Mouse (Mus musculus) liver, embryonic 16.5 days (tissue): ENCODE measurements at regions not wholly inside any gene's neighbourhood (a gene's known extent, or its start where the extent isn't known, plus 50 kb on each side); places are given as distances from the start of the nearest gene placed in this dataset.

Source experiments
- ATAC-seq: fragments of 200-750 bp; cut with Nextera tagmentation; 2 replicates; pipeline ENCODE4 v1.8.0; 2017; ENCODE audit warnings: low read depth, mild to moderate bottlenecking, moderate number of reproducible peaks, moderate library complexity
- H3K27ac ChIP-seq: fragments of 300-500 bp; sonication (generic); 2 replicates; pipeline ENCODE4 v1.5.1; 2014; ENCODE audit warnings: mild to moderate bottlenecking, low read length
- H3K27me3 ChIP-seq: fragments of 300-500 bp; sonication (generic); 2 replicates; pipeline ENCODE4 v1.6.1; 2014; ENCODE audit warnings: low read depth, low read length, mixed read lengths; ENCODE audit not compliant: control insufficient read depth, insufficient read depth
- H3K36me3 ChIP-seq: fragments of 300-500 bp; sonication (generic); 2 replicates; pipeline ENCODE4 v1.6.1; 2014; ENCODE audit warnings: mild to moderate bottlenecking; ENCODE audit not compliant: control insufficient read depth, insufficient read depth
- H3K4me1 ChIP-seq: fragments of 300-500 bp; sonication (generic); 2 replicates; pipeline ENCODE4 v1.6.1; 2014; ENCODE audit warnings: low read depth, low read length, mixed read lengths; ENCODE audit not compliant: control insufficient read depth
- H3K4me2 ChIP-seq: fragments of 300-500 bp; sonication (generic); 2 replicates; pipeline ENCODE4 v1.6.1; 2014; ENCODE audit warnings: low read depth, low read length, mixed read lengths
- H3K4me3 ChIP-seq: fragments of 300-500 bp; sonication (generic); 2 replicates; pipeline ENCODE4 v1.5.1; 2014; ENCODE audit warnings: low read depth, mild to moderate bottlenecking, low read length
- H3K9ac ChIP-seq: fragments of 300-500 bp; sonication (generic); 2 replicates; pipeline ENCODE4 v1.6.1; 2014; ENCODE audit warnings: low read depth, low read length
- H3K9me3 ChIP-seq: fragments of 300-500 bp; sonication (generic); replicated peaks from 2 replicates; pipeline ENCODE4 v1.6.1; 2016; ENCODE audit warnings: low read length; ENCODE audit not compliant: control insufficient read depth
- WGBS: fragments of 180-500 bp; shearing (Covaris S2); extraction: QIAGEN DNeasy Blood & Tissue Kit; methylation state at CpG from one replicate; pipeline ENCODE4 v1.1.7; 2014; ENCODE audit not compliant: insufficient replicate concordance; 5-methylcytosine and 5-hydroxymethylcytosine counted together

DNA sequence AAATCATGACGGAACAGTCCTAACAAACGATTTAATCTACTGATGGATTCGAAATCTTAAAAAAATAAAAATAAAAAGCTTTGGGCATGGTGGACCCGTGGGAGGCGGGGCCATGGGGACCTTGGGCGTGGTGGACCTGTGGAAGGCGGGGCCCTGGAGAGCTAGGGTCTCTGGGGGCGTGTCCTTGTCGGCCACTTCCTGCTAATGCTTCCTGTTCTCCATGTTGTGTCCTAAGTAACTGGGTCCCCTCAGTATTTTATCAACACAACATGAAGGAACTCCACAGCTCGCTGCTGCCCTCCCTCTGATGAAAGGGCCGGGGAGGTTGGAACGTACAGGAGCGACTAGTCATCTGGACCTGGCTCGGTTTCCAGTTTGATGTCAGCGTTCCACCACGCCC, 75.3 kb upstream of the Plekha5 start:
- 73% methylated on average over 16 of the region's 16 CpGs for WGBS
- no peak overlapping the region for H3K9ac ChIP-seq
- no peaks in the 10 kb centered on the region for H3K36me3 ChIP-seq
- H3K4me3 ChIP-seq: no peak overlapping the region
- no peaks in the 10 kb centered on the region for H3K9me3 ChIP-seq
- no peaks in the 10 kb centered on the region for H3K27me3 ChIP-seq
- H3K27ac ChIP-seq: no peak overlapping the region
- H3K4me1 ChIP-seq: no peaks in the 10 kb centered on the region
- ATAC-seq: no peak
- H3K4me2 ChIP-seq: no peak overlapping the region

DNA sequence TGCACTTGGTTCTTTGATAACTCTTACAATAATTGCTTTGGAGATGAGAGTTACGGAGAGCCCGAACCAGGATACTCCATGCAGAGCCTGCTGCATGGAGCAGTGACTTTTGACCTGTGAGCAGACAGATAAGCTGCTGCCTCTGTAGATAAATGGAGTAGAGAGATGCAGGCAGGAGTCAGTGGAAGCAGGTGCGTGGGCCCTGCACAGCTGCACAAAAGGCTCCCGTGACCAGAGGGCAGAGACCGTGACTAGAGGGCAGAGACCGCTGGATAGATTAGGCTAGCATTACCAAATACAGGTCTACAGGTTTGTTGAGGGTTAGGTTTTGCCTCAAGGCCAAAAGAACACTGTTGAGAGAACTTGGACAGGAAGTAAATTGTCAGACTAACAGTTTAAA, 76.9 kb upstream of the Plekha5 start:
- Histone ChIP-seq H3K36me3 (no peaks in the 10 kb centered on the region), H3K4me1 (no peaks in the 10 kb centered on the region), H3K9me3 (no peaks in the 10 kb centered on the region), H3K4me2 (no peak overlapping the region), H3K4me3 (no peak overlapping the region), H3K9ac (no peak overlapping the region), H3K27ac (no peak overlapping the region), H3K27me3 (no peaks in the 10 kb centered on the region)
- peak; percentile 53 for ATAC-seq
- WGBS: 54% methylated on average over 6 of the region's 6 CpGs

DNA sequence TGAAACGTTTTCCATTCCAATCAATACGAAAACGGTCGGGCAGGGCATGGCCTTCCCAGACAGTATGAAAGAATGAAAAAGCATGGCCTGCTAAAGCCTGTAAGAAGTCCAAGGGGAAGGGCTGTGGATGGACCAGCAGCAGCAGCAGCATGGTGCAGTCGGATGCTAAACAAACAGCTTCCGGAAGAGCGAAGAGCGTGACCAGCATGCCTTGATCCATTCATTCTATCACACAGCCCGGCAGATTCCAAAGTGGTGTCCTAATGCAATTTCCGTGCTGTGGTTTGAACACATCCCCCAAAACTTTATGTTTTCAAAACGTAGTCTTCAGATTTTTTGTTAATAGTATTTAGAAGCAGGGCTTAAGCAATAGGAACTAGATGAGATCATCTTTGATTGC, 80.2 kb upstream of the Plekha5 start:
- no peak overlapping the region for H3K27ac ChIP-seq
- no peaks in the 10 kb centered on the region for H3K27me3 ChIP-seq
- no peaks in the 10 kb centered on the region for H3K9me3 ChIP-seq
- H3K4me1 ChIP-seq: no peaks in the 10 kb centered on the region
- H3K4me3 ChIP-seq: no peak overlapping the region
- WGBS: 75% methylated on average over 11 of the region's 11 CpGs
- H3K9ac ChIP-seq: no peak overlapping the region
- no peaks in the 10 kb centered on the region for H3K36me3 ChIP-seq
- ATAC-seq: no peak
- no peak overlapping the region for H3K4me2 ChIP-seq

DNA sequence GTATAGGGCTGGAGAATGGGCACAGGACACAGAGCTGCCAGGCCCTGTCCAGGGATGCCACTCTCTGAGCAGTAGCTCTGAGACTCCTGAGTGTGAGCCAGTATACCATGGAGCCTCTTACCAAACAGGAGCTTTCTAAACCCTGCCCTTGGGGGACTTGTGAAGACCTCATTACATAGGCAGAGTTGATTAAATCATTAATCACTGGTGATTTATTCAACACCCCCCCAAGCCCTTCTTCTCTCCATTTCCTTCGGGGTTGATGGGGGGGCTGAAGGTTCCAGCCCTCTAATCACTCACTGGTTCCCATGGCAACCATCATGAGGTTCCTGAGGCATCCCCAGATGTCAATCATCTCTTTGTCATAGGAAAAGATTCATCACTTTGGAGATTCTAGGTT, 81.0 kb upstream of the Plekha5 start:
- no peak for ATAC-seq
- Histone ChIP-seq H3K4me2 (no peak overlapping the region), H3K9me3 (no peaks in the 10 kb centered on the region), H3K27ac (no peak overlapping the region), H3K36me3 (no peaks in the 10 kb centered on the region), H3K27me3 (no peaks in the 10 kb centered on the region), H3K9ac (no peak overlapping the region), H3K4me1 (no peaks in the 10 kb centered on the region), H3K4me3 (no peak overlapping the region)
- 45% methylated on average over 1 of the region's 1 CpGs for WGBS

DNA sequence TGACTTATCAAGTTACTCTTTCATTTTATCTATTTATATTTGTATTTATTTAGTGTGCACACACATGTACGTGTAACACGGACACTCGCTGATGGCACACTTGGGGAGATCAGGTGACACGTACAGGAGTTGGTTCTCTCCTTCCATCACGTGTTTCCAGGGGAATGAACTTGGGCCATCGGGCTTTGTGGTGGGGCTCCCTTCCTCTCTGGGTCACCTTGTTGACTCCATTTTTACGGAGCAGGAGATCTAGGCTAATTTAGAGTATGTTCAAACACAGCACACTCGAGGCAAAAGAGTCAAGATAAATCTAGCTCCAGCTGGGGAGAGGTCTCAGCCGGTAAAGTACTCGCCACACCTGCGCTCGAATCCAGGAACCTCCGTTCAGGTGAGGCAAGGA, 84.1 kb upstream of the Plekha5 start:
- WGBS: 64% methylated on average over 13 of the region's 13 CpGs
- no peak overlapping the region for H3K9ac ChIP-seq
- H3K36me3 ChIP-seq: no peaks in the 10 kb centered on the region
- H3K4me3 ChIP-seq: no peak overlapping the region
- H3K9me3 ChIP-seq: no peaks in the 10 kb centered on the region
- no peak overlapping the region for H3K27ac ChIP-seq
- H3K4me1 ChIP-seq: no peaks in the 10 kb centered on the region
- ATAC-seq: no peak
- no peaks in the 10 kb centered on the region for H3K27me3 ChIP-seq
- no peak overlapping the region for H3K4me2 ChIP-seq

DNA sequence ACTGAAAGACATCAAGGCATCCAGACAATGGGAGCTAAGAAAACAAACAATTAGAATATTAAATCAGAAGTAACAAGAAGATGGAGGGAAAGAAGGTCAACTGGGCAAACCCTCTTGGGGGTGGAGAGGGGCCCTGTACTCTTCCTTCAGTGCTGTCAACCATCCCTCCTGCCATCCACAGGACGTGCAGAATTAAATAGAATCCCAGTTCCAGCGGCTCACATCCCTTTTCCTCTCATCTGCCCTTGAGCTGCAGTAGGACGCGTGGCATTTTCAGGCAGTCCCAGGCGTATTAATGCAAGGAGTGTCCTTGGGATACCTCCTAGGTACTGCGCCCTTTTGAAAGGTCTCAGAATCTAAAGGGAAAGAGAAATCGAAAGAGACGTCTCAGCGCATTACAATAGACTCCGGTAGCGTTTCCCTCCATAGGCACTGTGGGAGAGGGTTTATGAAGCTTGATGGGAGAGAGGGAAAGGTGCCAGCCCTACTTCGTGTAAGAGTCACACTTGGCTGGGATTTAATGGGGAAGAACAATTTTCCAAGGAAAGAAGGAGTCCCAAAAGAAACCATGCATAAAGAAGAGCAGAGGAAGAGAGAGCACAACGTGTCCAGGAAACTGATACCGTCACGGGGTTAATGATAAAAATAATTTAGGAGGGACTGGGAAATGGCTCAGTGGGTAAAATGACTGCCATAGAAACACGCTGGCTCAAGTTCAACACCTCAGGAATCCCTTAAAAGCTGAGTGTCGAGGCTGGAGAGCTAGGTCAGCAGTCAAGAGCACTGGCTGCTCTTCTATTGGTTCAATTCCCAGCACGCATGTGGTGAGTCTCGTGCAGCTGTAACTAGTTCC, 85.7 kb upstream of the Plekha5 start:
- Histone ChIP-seq H3K27me3 (no peaks in the 10 kb centered on the region), H3K4me3 (no peak overlapping the region), H3K4me1 (no peaks in the 10 kb centered on the region), H3K9ac (no peak overlapping the region), H3K27ac (no peak overlapping the region), H3K4me2 (no peak overlapping the region), H3K9me3 (no peaks in the 10 kb centered on the region), H3K36me3 (no peaks in the 10 kb centered on the region)
- ATAC-seq: no peak
- WGBS: 34% methylated on average over 19 of the region's 19 CpGs

DNA sequence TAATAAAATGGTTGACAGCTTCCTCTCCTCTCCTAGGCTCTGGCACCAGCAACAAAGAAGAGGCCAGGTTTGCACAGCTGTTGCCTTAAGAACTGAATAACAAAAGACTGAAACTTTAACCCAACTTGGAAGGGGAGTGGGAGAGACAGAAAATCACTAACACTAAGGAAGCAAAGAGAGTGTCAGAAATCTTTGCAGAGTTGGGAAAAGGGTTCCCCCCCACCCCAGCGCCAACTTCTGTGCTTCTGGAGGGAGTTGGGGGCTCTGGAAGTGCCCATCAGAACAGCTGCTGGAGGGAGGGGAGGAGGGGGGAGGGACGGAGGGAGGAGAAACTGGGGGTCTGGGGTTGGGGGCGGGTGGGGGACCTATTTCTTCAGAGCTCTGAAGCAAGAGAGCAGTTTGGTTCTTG, 86.8 kb upstream of the Plekha5 start:
- H3K4me2 ChIP-seq: no peak overlapping the region
- H3K36me3 ChIP-seq: no peaks in the 10 kb centered on the region
- no peaks in the 10 kb centered on the region for H3K9me3 ChIP-seq
- 36% methylated on average over 3 of the region's 3 CpGs for WGBS
- no peak overlapping the region for H3K27ac ChIP-seq
- H3K27me3 ChIP-seq: no peaks in the 10 kb centered on the region
- no peaks in the 10 kb centered on the region for H3K4me1 ChIP-seq
- H3K9ac ChIP-seq: no peak overlapping the region
- no peak overlapping the region for H3K4me3 ChIP-seq
- no peak for ATAC-seq

DNA sequence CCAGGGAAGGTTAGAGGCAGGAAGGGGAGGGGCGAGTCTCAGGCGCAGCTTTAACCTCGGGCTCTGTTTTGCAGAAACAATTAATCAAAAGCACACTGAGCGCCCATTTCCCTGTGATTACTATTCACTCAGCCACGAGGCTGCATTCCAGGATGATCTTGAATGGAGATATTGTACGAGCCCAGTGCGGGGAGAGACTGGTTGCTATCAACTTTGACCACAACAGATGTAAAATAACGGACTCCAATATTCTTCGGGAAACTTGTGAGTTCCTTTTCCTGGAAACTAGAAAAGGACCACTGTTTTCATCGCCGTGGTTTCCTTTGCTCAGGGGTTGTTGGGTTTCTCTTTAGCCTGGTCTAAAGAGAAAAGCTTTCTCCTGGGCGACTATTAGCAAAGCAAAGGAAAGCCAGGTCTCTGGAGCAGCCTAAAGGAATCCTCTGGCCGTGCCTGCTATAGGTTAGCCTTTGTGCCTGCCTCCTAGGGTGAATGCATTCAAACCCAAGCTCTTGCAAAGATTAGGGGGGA, 87.4 kb upstream of the Plekha5 start:
- H3K9ac ChIP-seq: no peak overlapping the region
- H3K36me3 ChIP-seq: no peaks in the 10 kb centered on the region
- H3K4me2 ChIP-seq: no peak overlapping the region
- no peaks in the 10 kb centered on the region for H3K9me3 ChIP-seq
- H3K4me1 ChIP-seq: no peaks in the 10 kb centered on the region
- no peaks in the 10 kb centered on the region for H3K27me3 ChIP-seq
- ATAC-seq: no peak
- no peak overlapping the region for H3K27ac ChIP-seq
- H3K4me3 ChIP-seq: no peak overlapping the region
- 5% methylated on average over 13 of the region's 13 CpGs for WGBS

DNA sequence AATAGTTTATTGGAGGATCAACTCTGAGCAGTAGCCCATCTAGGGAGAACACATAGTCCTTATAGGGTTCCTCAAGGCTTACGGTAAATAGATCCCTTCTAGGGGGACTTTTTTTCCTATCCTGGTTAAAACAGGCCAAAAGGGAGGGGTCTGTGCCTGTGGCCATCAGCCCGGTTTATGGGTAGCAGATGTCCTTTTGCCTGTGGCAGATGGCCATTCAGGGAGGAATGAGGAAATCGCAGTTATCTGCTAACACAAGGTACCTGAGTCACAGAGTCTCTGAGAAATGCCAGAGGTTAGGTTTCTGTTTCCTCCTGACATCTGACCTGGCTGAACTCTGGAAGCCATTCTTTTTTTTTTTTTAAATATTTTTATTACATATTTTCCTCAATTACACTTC, 90.5 kb upstream of the Plekha5 start:
- H3K4me1 ChIP-seq: no peaks in the 10 kb centered on the region
- WGBS: 58% methylated on average over 3 of the region's 3 CpGs
- H3K27ac ChIP-seq: no peak overlapping the region
- H3K4me2 ChIP-seq: no peak overlapping the region
- H3K9ac ChIP-seq: no peak overlapping the region
- H3K9me3 ChIP-seq: no peaks in the 10 kb centered on the region; the same call in 1 of the 2 replicates
- H3K36me3 ChIP-seq: no peaks in the 10 kb centered on the region
- no peaks in the 10 kb centered on the region for H3K27me3 ChIP-seq
- H3K4me3 ChIP-seq: no peak overlapping the region
- ATAC-seq: no peak
